Mouse (Mus musculus): Measurements from ENCODE around the gene Rtf1. TPM values are rescaled to one million over a fixed set of nuclear protein-coding genes. Genes with fewer than 3 reads are reported as not detected.
A peak's percentile ranks its signal among the peaks of the same experiment; 100 is the strongest.
"Not testable (repeated sequence)": the region's sequence is repeated elsewhere in the genome, so short reads cannot be mapped to it uniquely, and the experiment has no call there.

Rtf1 gene
- polyA plus RNA-seq, 1 experiment from 2014 or later, result 49.3 TPM

DNA sequence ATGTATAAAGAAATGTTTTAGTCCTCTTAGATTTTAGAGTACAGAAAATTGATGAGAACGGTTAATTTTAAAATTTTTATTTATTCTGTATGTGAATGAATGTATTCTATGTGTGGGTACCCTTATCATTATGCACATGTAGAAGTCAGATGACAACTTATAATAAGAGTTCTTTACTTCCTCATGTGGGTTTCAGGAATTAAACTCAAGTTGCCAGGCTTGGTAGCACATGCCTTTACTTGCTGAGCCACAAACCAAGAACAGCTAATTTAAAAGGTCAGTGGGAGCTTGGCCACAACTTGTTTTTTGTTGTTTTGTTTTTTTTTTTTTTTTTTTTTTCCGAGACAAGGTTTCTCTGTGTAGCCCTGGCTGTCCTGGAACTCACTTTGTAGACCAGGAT lies 20.0 kb downstream of the Rtf1 start:
- Histone ChIP-seq H3K4me3 (no peak overlapping the region), H3K4me2 (no peak overlapping the region), H3K27me3 (no peaks in the 10 kb centered on the region), H3K27ac (replicated peaks) (no peak overlapping the region), H3K9me3 (no peaks in the 10 kb centered on the region), H3K9ac (no peak overlapping the region), H3K36me3 (peaks cover 9% of the 10 kb centered on the region), H3K4me1 (replicated peaks) (no peaks in the 10 kb centered on the region)
- 98% methylated on average over 1 of the region's 2 CpGs for WGBS
- no peak for ATAC-seq (ENCODE audit: low FRiP score, low read depth)

GRCm38 (mm10) chr2:119696111-119696510 lies 21.2 kb downstream of the Rtf1 start:
- no peaks in the 10 kb centered on the region for H3K4me1 ChIP-seq (replicated peaks)
- peaks cover 11% of the 10 kb centered on the region for H3K36me3 ChIP-seq
- no peaks in the 10 kb centered on the region for H3K9me3 ChIP-seq
- no peak for ATAC-seq (ENCODE audit: low FRiP score, low read depth)
- no peaks in the 10 kb centered on the region for H3K27me3 ChIP-seq
- 91% methylated on average over 1 of the region's 1 CpGs for WGBS
- no peak overlapping the region for H3K4me3 ChIP-seq
- no peak overlapping the region for H3K9ac ChIP-seq
- no peak overlapping the region for H3K27ac ChIP-seq (replicated peaks)
- H3K4me2 ChIP-seq, result no peak overlapping the region

GRCm38 (mm10) chr2:119698472-119698871 lies 23.6 kb downstream of the Rtf1 start:
- H3K36me3 ChIP-seq, result peaks cover 17% of the 10 kb centered on the region
- H3K4me1 ChIP-seq (replicated peaks), result no peaks in the 10 kb centered on the region
- no peaks in the 10 kb centered on the region for H3K27me3 ChIP-seq
- no peak overlapping the region for H3K9ac ChIP-seq
- no peaks in the 10 kb centered on the region for H3K9me3 ChIP-seq
- no peak overlapping the region for H3K27ac ChIP-seq (replicated peaks)
- no peak for ATAC-seq (ENCODE audit: low FRiP score, low read depth)
- H3K4me3 ChIP-seq, result no peak overlapping the region
- 84% methylated on average over 2 of the region's 2 CpGs for WGBS
- H3K4me2 ChIP-seq, result no peak overlapping the region

DNA sequence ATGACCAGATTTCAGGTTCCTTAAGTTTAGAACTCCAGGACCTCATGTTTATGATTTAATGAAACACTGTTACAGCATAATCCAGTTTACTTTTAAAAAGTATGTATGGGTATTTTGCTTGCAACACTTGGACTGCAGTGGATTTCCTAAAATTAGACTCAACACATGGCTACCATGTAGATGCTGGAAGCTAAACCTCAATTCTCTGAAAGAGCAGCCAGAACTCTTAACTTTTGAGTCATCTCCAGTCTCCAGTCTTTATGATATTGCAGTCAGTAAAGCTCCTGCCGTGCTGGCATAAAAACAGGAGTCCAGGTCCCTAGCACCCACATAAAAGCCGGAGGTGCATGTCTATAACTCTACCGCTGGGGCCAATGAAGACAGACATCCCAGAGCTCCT lies 25.1 kb downstream of the Rtf1 start:
- Histone ChIP-seq H3K27me3 (no peaks in the 10 kb centered on the region), H3K4me3 (no peak overlapping the region), H3K4me2 (no peak overlapping the region), H3K36me3 (0 out of 2 replicates have a peak, but pooled peaks cover 12% of the 10 kb centered on the region), H3K4me1 (replicated peaks) (no peaks in the 10 kb centered on the region), H3K27ac (replicated peaks) (no peak overlapping the region), H3K9ac (no peak overlapping the region), H3K9me3 (no peaks in the 10 kb centered on the region)
- WGBS, result 92% methylated on average over 3 of the region's 3 CpGs
- no peak for ATAC-seq (ENCODE audit: low FRiP score, low read depth)

DNA sequence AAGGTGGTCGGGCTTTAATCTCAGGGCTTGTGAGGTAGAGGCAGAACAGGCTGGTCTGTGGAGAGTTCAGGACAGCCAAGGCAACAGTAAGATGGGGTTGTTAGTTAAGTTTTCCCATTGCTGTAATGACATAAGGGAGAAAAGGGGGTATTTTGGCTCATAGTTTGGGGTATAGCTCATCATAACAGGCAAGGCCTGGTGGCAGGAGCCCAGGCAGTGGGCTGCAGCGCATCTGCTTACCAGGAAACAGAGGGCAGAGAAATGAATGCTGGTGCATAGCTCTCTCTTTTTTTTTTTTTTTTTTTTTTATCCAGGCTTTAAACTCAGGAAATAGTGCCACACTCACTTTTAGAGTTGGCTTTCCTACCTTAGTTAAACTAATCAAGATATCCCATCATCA lies 28.3 kb downstream of the Rtf1 start:
- H3K36me3 ChIP-seq, result peaks cover 35% of the 10 kb centered on the region

GRCm38 (mm10) chr2:119707676-119708075 lies 32.8 kb downstream of the Rtf1 start:
- no peak overlapping the region for H3K27ac ChIP-seq (replicated peaks)
- H3K4me1 ChIP-seq (replicated peaks), result no peaks in the 10 kb centered on the region
- peaks cover 51% of the 10 kb centered on the region for H3K36me3 ChIP-seq
- no peak overlapping the region for H3K9ac ChIP-seq
- 87% methylated on average over 3 of the region's 3 CpGs for WGBS
- no peaks in the 10 kb centered on the region for H3K9me3 ChIP-seq
- no peak overlapping the region for H3K4me3 ChIP-seq
- no peak for ATAC-seq (ENCODE audit: low FRiP score, low read depth)
- no peaks in the 10 kb centered on the region for H3K27me3 ChIP-seq
- no peak overlapping the region for H3K4me2 ChIP-seq

More for the DNA sequence above, 28.3 kb downstream of the Rtf1 start:
- no peak for ATAC-seq (ENCODE audit: low FRiP score, low read depth)
- Histone ChIP-seq H3K4me1 (replicated peaks) (no peaks in the 10 kb centered on the region), H3K9me3 (no peaks in the 10 kb centered on the region), H3K27ac (replicated peaks) (no peak overlapping the region), H3K27me3 (no peaks in the 10 kb centered on the region), H3K9ac (no peak overlapping the region), H3K4me2 (no peak overlapping the region), H3K4me3 (no peak overlapping the region)
- WGBS, result 93% methylated on average over 2 of the region's 2 CpGs

DNA sequence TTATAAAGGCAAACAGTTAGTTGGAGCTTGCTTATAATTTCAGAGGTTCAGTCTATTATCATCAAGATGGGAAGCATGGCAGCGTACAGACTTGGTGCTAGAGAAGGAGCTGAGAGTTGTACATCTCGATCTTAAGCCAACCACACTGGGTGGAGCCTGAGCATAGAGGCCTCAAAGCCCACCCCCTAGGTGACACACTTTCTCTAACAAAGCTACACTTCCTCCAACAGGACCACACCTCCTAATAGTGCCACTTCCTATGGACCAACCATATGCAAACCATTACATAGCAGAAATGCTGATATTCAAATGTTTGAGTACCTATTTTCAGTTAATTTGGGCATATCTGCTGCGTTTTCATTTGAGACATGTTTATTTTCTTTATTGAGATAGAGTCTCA lies 35.1 kb downstream of the Rtf1 start:
- Histone ChIP-seq H3K4me3 (no peak overlapping the region), H3K4me2 (no peak overlapping the region), H3K36me3 (peaks cover 52% of the 10 kb centered on the region), H3K9ac (no peak overlapping the region), H3K27ac (replicated peaks) (no peak overlapping the region), H3K27me3 (no peaks in the 10 kb centered on the region), H3K9me3 (no peaks in the 10 kb centered on the region), H3K4me1 (replicated peaks) (no peaks in the 10 kb centered on the region)
- 93% methylated on average over 3 of the region's 3 CpGs for WGBS
- no peak for ATAC-seq (ENCODE audit: low FRiP score, low read depth)

DNA sequence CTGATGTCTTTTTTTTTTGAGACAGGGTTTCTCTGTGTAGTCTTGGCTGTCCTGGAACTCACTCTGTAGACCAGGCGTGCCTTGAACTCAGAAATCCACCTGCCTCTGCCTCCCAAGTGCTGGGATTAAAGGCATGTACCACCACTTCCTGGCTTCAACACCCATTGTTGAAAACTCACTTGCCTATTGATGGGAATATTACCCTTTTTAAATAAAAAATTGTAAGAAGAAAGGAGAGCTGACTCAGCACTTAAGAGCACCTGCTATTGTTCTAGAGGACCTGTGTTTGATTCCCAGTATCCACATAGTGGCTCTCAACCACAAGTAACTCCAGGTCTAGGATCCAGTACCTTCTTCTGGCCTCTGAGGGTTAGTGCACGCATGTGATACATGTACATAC lies 41.0 kb downstream of the Rtf1 start:
- H3K9ac ChIP-seq; H3K4me1 ChIP-seq (replicated peaks); H3K9me3 ChIP-seq; H3K4me2 ChIP-seq; ATAC-seq (ENCODE audit: low FRiP score, low read depth); H3K27me3 ChIP-seq; H3K27ac ChIP-seq (replicated peaks); H3K4me3 ChIP-seq: not testable (repeated sequence)
- H3K36me3 ChIP-seq, result peaks cover 55% of the 10 kb centered on the region
- WGBS, result 98% methylated on average over 2 of the region's 2 CpGs

- Histone ChIP-seq H3K27me3 (no peaks in the 10 kb centered on the region), H3K4me1 (replicated peaks) (no peaks in the 10 kb centered on the region), H3K4me2 (no peak overlapping the region), H3K4me3 (no peak overlapping the region), H3K9ac (no peak overlapping the region), H3K9me3 (no peaks in the 10 kb centered on the region), H3K36me3 (peaks cover 75% of the 10 kb centered on the region), H3K27ac (replicated peaks) (no peak overlapping the region)
- ATAC-seq (ENCODE audit: low FRiP score, low read depth), result no peak
- 97% methylated on average over 8 of the region's 8 CpGs for WGBS
Observed at GRCm38 (mm10) chr2:119721070-119721469, 46.2 kb downstream of the Rtf1 start.

DNA sequence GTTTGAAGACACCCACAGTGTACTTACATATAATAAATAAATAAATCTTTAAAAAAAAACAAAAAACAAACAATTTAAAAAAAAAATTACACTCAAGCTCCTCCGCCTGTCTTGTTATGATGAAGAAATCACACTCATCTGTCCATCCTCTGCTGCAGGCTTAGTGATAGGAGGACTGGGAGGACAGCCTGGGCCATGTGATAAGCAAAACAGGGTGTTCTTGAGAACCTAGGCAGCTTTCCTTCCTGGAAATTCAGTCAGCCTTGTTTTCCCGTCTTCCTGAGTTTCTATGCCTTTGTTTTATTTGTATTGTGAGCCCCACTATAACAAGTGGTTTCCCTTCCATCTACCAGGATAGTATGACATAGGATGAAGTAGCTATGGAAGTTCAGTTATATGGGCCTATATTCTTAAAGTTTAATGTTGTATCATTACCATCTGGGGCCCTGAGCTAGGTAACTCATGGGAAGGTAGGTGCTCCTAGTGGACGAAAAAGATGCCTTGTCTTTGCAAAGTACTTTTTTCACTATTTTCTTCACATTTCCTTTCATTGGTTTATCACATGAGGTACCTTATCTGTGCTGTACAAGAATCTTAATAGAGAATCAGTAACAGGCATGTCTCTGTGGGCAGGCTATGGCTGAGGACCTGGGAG lies 53.0 kb downstream of the Rtf1 start:
- Histone ChIP-seq H3K9ac (no peak overlapping the region), H3K4me2 (no peak overlapping the region), H3K27me3 (no peaks in the 10 kb centered on the region), H3K36me3 (peaks cover 88% of the 10 kb centered on the region), H3K27ac (replicated peaks) (no peak overlapping the region), H3K4me1 (replicated peaks) (no peaks in the 10 kb centered on the region), H3K9me3 (no peaks in the 10 kb centered on the region), H3K4me3 (no peak overlapping the region)
- WGBS, result 94% methylated on average over 3 of the region's 3 CpGs
- no peak for ATAC-seq (ENCODE audit: low FRiP score, low read depth)

DNA sequence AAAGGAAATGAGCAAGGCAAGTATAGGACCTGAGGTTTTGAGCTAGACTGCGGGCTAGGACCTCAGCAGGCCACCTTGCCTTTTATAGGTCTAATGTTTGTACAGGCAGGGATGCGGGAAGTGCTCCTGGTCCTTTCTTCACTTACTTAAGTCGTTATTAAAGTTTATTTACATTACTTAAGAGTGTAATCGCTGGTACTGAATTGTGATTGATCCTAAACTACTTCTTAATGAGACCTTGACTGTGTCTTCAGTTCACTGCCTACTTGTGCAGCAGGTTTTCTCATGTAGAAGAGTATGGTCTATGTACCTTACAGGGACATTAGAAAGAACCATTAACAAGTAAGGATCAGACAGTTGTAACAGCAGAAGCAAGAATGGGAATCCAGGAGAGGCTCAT lies 55.9 kb downstream of the Rtf1 start:
- H3K27me3 ChIP-seq, result no peaks in the 10 kb centered on the region
- WGBS, result 95% methylated on average over 4 of the region's 4 CpGs
- H3K4me3 ChIP-seq, result no peak overlapping the region
- no peaks in the 10 kb centered on the region for H3K9me3 ChIP-seq
- no peak overlapping the region for H3K27ac ChIP-seq (replicated peaks)
- H3K4me2 ChIP-seq, result no peak overlapping the region
- H3K36me3 ChIP-seq, result peaks cover 87% of the 10 kb centered on the region
- no peaks in the 10 kb centered on the region for H3K4me1 ChIP-seq (replicated peaks)
- no peak overlapping the region for H3K9ac ChIP-seq
- no peak for ATAC-seq (ENCODE audit: low FRiP score, low read depth)

GRCm38 (mm10) chr2:119737124-119737523 lies 62.3 kb downstream of the Rtf1 start:
- Histone ChIP-seq H3K4me1 (replicated peaks) (peaks cover 8% of the 10 kb centered on the region), H3K4me3 (no peak overlapping the region), H3K27me3 (peaks cover 20% of the 10 kb centered on the region), H3K9me3 (no peaks in the 10 kb centered on the region), H3K36me3 (peaks cover 26% of the 10 kb centered on the region), H3K9ac (no peak overlapping the region), H3K27ac (replicated peaks) (no peak overlapping the region), H3K4me2 (no peak overlapping the region)
- WGBS, result 23% methylated on average over 12 of the region's 12 CpGs
- ATAC-seq (ENCODE audit: low FRiP score, low read depth), result peak; percentile 35; the same call in 1 of the 2 replicates

- Histone ChIP-seq H3K4me3 (no peak overlapping the region), H3K4me1 (replicated peaks) (peaks cover 38% of the 10 kb centered on the region), H3K27ac (replicated peaks) (no peak overlapping the region), H3K9ac (no peak overlapping the region), H3K36me3 (no peaks in the 10 kb centered on the region), H3K9me3 (no peaks in the 10 kb centered on the region), H3K4me2 (no peak overlapping the region), H3K27me3 (peaks cover 51% of the 10 kb centered on the region)
- WGBS, result 18% methylated on average over 2 of the region's 2 CpGs
- ATAC-seq (ENCODE audit: low FRiP score, low read depth), result no peak
Observed at GRCm38 (mm10) chr2:119740567-119740966, 65.7 kb downstream of the Rtf1 start.

Data from hindbrain, embryonic 15.5 days (tissue).